Mouse (Mus musculus): Measurements from ENCODE around the gene Hoxa11. TPM values are rescaled to one million over a fixed set of nuclear protein-coding genes. Genes with fewer than 3 reads are reported as not detected.

The Hoxa11 gene
- polyA plus RNA-seq, 1 experiment from 2014 or later: 1.7 TPM

- Histone ChIP-seq H3K4me1 (peaks cover 47% of the 10 kb centered on the region), H3K36me3 (no peaks in the 10 kb centered on the region), H3K27ac (no peak within 1 kb of the TSS), H3K27me3 (ENCODE audit: insufficient read depth, poor library complexity, severe bottlenecking) (peaks cover 100% of the 10 kb centered on the region), H3K9me3 (no peaks in the 10 kb centered on the region), H3K4me3 (peak within 1 kb of the TSS; percentile 39)
- DNase-seq (ENCODE audit: low spot score): peak; percentile 75
- 1% methylated on average over 47 of the region's 47 CpGs for WGBS
These were observed 37.3 kb downstream of the Hoxa11 start, which contains the start of gene Hoxa6 for GRCm38 (mm10) chr6:52208072-52208867. Gene Hoxa6, minus strand, starts transcription at chr6:52208722.

GRCm38 (mm10) chr6:52207684-52207976 lies 38.0 kb downstream of the Hoxa11 start:
- no peak for DNase-seq (ENCODE audit: low spot score)
- Histone ChIP-seq H3K36me3 (no peaks in the 10 kb centered on the region), H3K4me1 (peaks cover 44% of the 10 kb centered on the region), H3K27ac (no peak overlapping the region), H3K4me3 (no peak overlapping the region), H3K9me3 (no peaks in the 10 kb centered on the region), H3K27me3 (ENCODE audit: insufficient read depth, poor library complexity, severe bottlenecking) (peaks cover 100% of the 10 kb centered on the region)

- Histone ChIP-seq H3K36me3 (no peaks in the 10 kb centered on the region), H3K27me3 (ENCODE audit: insufficient read depth, poor library complexity, severe bottlenecking) (peaks cover 100% of the 10 kb centered on the region), H3K4me3 (no peak overlapping the region), H3K4me1 (peaks cover 42% of the 10 kb centered on the region), H3K9me3 (no peaks in the 10 kb centered on the region), H3K27ac (no peak overlapping the region)
- DNase-seq (ENCODE audit: low spot score): no peak
- 4% methylated on average over 4 of the region's 4 CpGs for WGBS
These were observed 38.5 kb downstream of the Hoxa11 start for GRCm38 (mm10) chr6:52206882-52207683.

- WGBS: 2% methylated on average over 55 of the region's 55 CpGs
- Histone ChIP-seq H3K27me3 (ENCODE audit: insufficient read depth, poor library complexity, severe bottlenecking) (peaks cover 100% of the 10 kb centered on the region), H3K4me1 (peaks cover 33% of the 10 kb centered on the region), H3K4me3 (peak overlapping the region; percentile 29; the same call in 1 of the 2 replicates), H3K9me3 (no peaks in the 10 kb centered on the region), H3K27ac (no peak overlapping the region; the same call in 1 of the 2 replicates), H3K36me3 (no peaks in the 10 kb centered on the region)
- peak; percentile 75 for DNase-seq (ENCODE audit: low spot score)
These were observed 39.7 kb downstream of the Hoxa11 start for GRCm38 (mm10) chr6:52205638-52206621.

GRCm38 (mm10) chr6:52205221-52205620 lies 40.4 kb downstream of the Hoxa11 start:
- H3K4me1 ChIP-seq: peaks cover 33% of the 10 kb centered on the region
- no peak for DNase-seq (ENCODE audit: low spot score)
- H3K27me3 ChIP-seq (ENCODE audit: insufficient read depth, poor library complexity, severe bottlenecking): peaks cover 100% of the 10 kb centered on the region
- H3K27ac ChIP-seq: no peak overlapping the region
- WGBS: 2% methylated on average over 14 of the region's 14 CpGs
- no peaks in the 10 kb centered on the region for H3K9me3 ChIP-seq
- no peaks in the 10 kb centered on the region for H3K36me3 ChIP-seq
- H3K4me3 ChIP-seq: no peak overlapping the region

- DNase-seq (ENCODE audit: low spot score): no peak
- WGBS: under 1% methylated on average over 65 of the region's 65 CpGs
- Histone ChIP-seq H3K27me3 (ENCODE audit: insufficient read depth, poor library complexity, severe bottlenecking) (peaks cover 100% of the 10 kb centered on the region), H3K4me3 (peak within 1 kb of the TSS; percentile 64), H3K27ac (peak within 1 kb of the TSS; percentile 74), H3K9me3 (no peaks in the 10 kb centered on the region), H3K36me3 (no peaks in the 10 kb centered on the region), H3K4me1 (peaks cover 33% of the 10 kb centered on the region)
These were observed 41.4 kb downstream of the Hoxa11 start, which contains the start of gene Hoxa5 for GRCm38 (mm10) chr6:52204050-52204752. Gene Hoxa5, minus strand, starts transcription at chr6:52204587.

- Histone ChIP-seq H3K36me3 (no peaks in the 10 kb centered on the region), H3K4me3 (peak overlapping the region; percentile 64), H3K9me3 (no peaks in the 10 kb centered on the region), H3K4me1 (peaks cover 29% of the 10 kb centered on the region), H3K27ac (peak overlapping the region; percentile 74), H3K27me3 (ENCODE audit: insufficient read depth, poor library complexity, severe bottlenecking) (peaks cover 100% of the 10 kb centered on the region)
- no peak for DNase-seq (ENCODE audit: low spot score)
- under 1% methylated on average over 46 of the region's 46 CpGs for WGBS
These were observed 42.1 kb downstream of the Hoxa11 start for GRCm38 (mm10) chr6:52203371-52204049.

GRCm38 (mm10) chr6:52203121-52203370 lies 42.6 kb downstream of the Hoxa11 start:
- Histone ChIP-seq H3K4me3 (peak overlapping the region; percentile 64), H3K27me3 (ENCODE audit: insufficient read depth, poor library complexity, severe bottlenecking) (peaks cover 100% of the 10 kb centered on the region), H3K9me3 (no peaks in the 10 kb centered on the region), H3K36me3 (no peaks in the 10 kb centered on the region), H3K4me1 (peaks cover 24% of the 10 kb centered on the region), H3K27ac (peak overlapping the region; percentile 74)
- no peak for DNase-seq (ENCODE audit: low spot score)
- WGBS: 0% methylated on average over 10 of the region's 10 CpGs

- H3K4me1 ChIP-seq: peaks cover 22% of the 10 kb centered on the region
- H3K36me3 ChIP-seq: no peaks in the 10 kb centered on the region
- peak overlapping the region; percentile 64 for H3K4me3 ChIP-seq
- peak overlapping the region; percentile 74 for H3K27ac ChIP-seq
- H3K27me3 ChIP-seq (ENCODE audit: insufficient read depth, poor library complexity, severe bottlenecking): peaks cover 100% of the 10 kb centered on the region
- no peak for DNase-seq (ENCODE audit: low spot score)
- no peaks in the 10 kb centered on the region for H3K9me3 ChIP-seq
- WGBS: 2% methylated on average over 22 of the region's 22 CpGs
These were observed 43.1 kb downstream of the Hoxa11 start for GRCm38 (mm10) chr6:52202362-52203120.

GRCm38 (mm10) chr6:52201269-52201668 lies 44.3 kb downstream of the Hoxa11 start:
- Histone ChIP-seq H3K36me3 (no peaks in the 10 kb centered on the region), H3K4me3 (no peak overlapping the region), H3K27ac (no peak overlapping the region), H3K9me3 (no peaks in the 10 kb centered on the region), H3K27me3 (ENCODE audit: insufficient read depth, poor library complexity, severe bottlenecking) (peaks cover 100% of the 10 kb centered on the region), H3K4me1 (peaks cover 22% of the 10 kb centered on the region)
- WGBS: 38% methylated on average over 1 of the region's 1 CpGs
- DNase-seq (ENCODE audit: low spot score): no peak

GRCm38 (mm10) chr6:52200751-52201250 lies 44.8 kb downstream of the Hoxa11 start:
- no peak overlapping the region; the same call in 1 of the 2 replicates for H3K27ac ChIP-seq
- no peaks in the 10 kb centered on the region for H3K36me3 ChIP-seq
- H3K4me1 ChIP-seq: peaks cover 20% of the 10 kb centered on the region
- 11% methylated on average over 10 of the region's 10 CpGs for WGBS
- no peaks in the 10 kb centered on the region for H3K9me3 ChIP-seq
- no peak for DNase-seq (ENCODE audit: low spot score)
- no peak overlapping the region for H3K4me3 ChIP-seq
- H3K27me3 ChIP-seq (ENCODE audit: insufficient read depth, poor library complexity, severe bottlenecking): peaks cover 100% of the 10 kb centered on the region

All from heart, embryonic 10.5 days (tissue).